Mouse (Mus musculus): ENCODE measurements around the gene 4930407I10Rik. TPM values are rescaled to one million over a fixed set of nuclear protein-coding genes. Genes with fewer than 3 reads are reported as not detected.

Gene 4930407I10Rik
- polyA plus RNA-seq, 1 experiment, result not detected

- Histone ChIP-seq H3K9ac (ENCODE audit: low read depth, poor library complexity, severe bottlenecking) (0 out of 2 replicates have a peak within 1 kb of the TSS, but pooled peaks have one; percentile 1), H3K4me1 (ENCODE audit: control insufficient read depth, insufficient read depth, low read length) (no peaks in the 10 kb centered on the region), H3K9me3 (replicated peaks; ENCODE audit: control insufficient read depth, insufficient read depth, low read length, poor library complexity, severe bottlenecking) (no peaks in the 10 kb centered on the region; the same call in 1 of the 2 replicates), H3K4me3 (ENCODE audit: low read depth, low read length) (peak within 1 kb of the TSS; percentile 16; the same call in 1 of the 2 replicates), H3K27ac (ENCODE audit: insufficient read depth, low read length) (no peak within 1 kb of the TSS), H3K36me3 (ENCODE audit: control insufficient read depth, insufficient read depth, low read length, poor library complexity, severe bottlenecking) (no peaks in the 10 kb centered on the region), H3K27me3 (ENCODE audit: control insufficient read depth, insufficient read depth, low read length, poor library complexity, severe bottlenecking) (peaks cover 4% of the 10 kb centered on the region; the same call in 1 of the 2 replicates)
- TF ChIP-seq EP300 (IDR thresholded peaks at IDR 0.05; ENCODE audit: insufficient read depth, low read depth, low read length) (0 out of 2 replicates have a peak, but pooled peaks have one; percentile 23), POLR2A (IDR thresholded peaks at IDR 0.05; ENCODE audit: insufficient read depth, low read length) (no peak)
Measured at GRCm38 (mm10) chr15:82069898-82070297, 10.9 kb downstream of the 4930407I10Rik start, which contains the start of gene Mei1. TSS of gene Mei1 (plus strand) at chr15:82069996.

GRCm38 (mm10) chr15:82071816-82072469, 13.0 kb downstream of the 4930407I10Rik start:
- H3K27me3 ChIP-seq (ENCODE audit: control insufficient read depth, insufficient read depth, low read length, poor library complexity, severe bottlenecking), result peaks cover 4% of the 10 kb centered on the region; the same call in 1 of the 2 replicates
- H3K27ac ChIP-seq (ENCODE audit: insufficient read depth, low read length), result no peak overlapping the region
- no peaks in the 10 kb centered on the region; the same call in 1 of the 2 replicates for H3K9me3 ChIP-seq (replicated peaks; ENCODE audit: control insufficient read depth, insufficient read depth, low read length, poor library complexity, severe bottlenecking)
- TF ChIP-seq POLR2A (IDR thresholded peaks at IDR 0.05; ENCODE audit: insufficient read depth, low read length) (no peak), EP300 (IDR thresholded peaks at IDR 0.05; ENCODE audit: insufficient read depth, low read depth, low read length) (no peak), CTCF (IDR thresholded peaks at IDR 0.05; ENCODE audit: low read depth, low read length) (no peak)
- no peak overlapping the region for H3K4me3 ChIP-seq (ENCODE audit: low read depth, low read length)
- no peak overlapping the region for H3K9ac ChIP-seq (ENCODE audit: low read depth, poor library complexity, severe bottlenecking)
- H3K36me3 ChIP-seq (ENCODE audit: control insufficient read depth, insufficient read depth, low read length, poor library complexity, severe bottlenecking), result no peaks in the 10 kb centered on the region
- no peaks in the 10 kb centered on the region for H3K4me1 ChIP-seq (ENCODE audit: control insufficient read depth, insufficient read depth, low read length)

GRCm38 (mm10) chr15:82073490-82073889, 14.5 kb downstream of the 4930407I10Rik start:
- Histone ChIP-seq H3K4me3 (ENCODE audit: low read depth, low read length) (no peak overlapping the region), H3K27me3 (ENCODE audit: control insufficient read depth, insufficient read depth, low read length, poor library complexity, severe bottlenecking) (peaks cover 4% of the 10 kb centered on the region; the same call in 1 of the 2 replicates), H3K36me3 (ENCODE audit: control insufficient read depth, insufficient read depth, low read length, poor library complexity, severe bottlenecking) (no peaks in the 10 kb centered on the region), H3K9ac (ENCODE audit: low read depth, poor library complexity, severe bottlenecking) (no peak overlapping the region), H3K27ac (ENCODE audit: insufficient read depth, low read length) (no peak overlapping the region), H3K4me1 (ENCODE audit: control insufficient read depth, insufficient read depth, low read length) (no peaks in the 10 kb centered on the region), H3K9me3 (replicated peaks; ENCODE audit: control insufficient read depth, insufficient read depth, low read length, poor library complexity, severe bottlenecking) (no peaks in the 10 kb centered on the region; the same call in 1 of the 2 replicates)
- TF ChIP-seq POLR2A (IDR thresholded peaks at IDR 0.05; ENCODE audit: insufficient read depth, low read length) (no peak), EP300 (IDR thresholded peaks at IDR 0.05; ENCODE audit: insufficient read depth, low read depth, low read length) (no peak), CTCF (IDR thresholded peaks at IDR 0.05; ENCODE audit: low read depth, low read length) (no peak)

- H3K4me1 ChIP-seq (ENCODE audit: control insufficient read depth, insufficient read depth, low read length), result no peaks in the 10 kb centered on the region
Measured at GRCm38 (mm10) chr15:82079883-82080282, 20.9 kb downstream of the 4930407I10Rik start.

GRCm38 (mm10) chr15:82081161-82081560, 22.2 kb downstream of the 4930407I10Rik start:
- no peaks in the 10 kb centered on the region for H3K27me3 ChIP-seq (ENCODE audit: control insufficient read depth, insufficient read depth, low read length, poor library complexity, severe bottlenecking)
- no peak overlapping the region for H3K4me3 ChIP-seq (ENCODE audit: low read depth, low read length)
- H3K36me3 ChIP-seq (ENCODE audit: control insufficient read depth, insufficient read depth, low read length, poor library complexity, severe bottlenecking), result no peaks in the 10 kb centered on the region
- no peaks in the 10 kb centered on the region for H3K4me1 ChIP-seq (ENCODE audit: control insufficient read depth, insufficient read depth, low read length)
- H3K9ac ChIP-seq (ENCODE audit: low read depth, poor library complexity, severe bottlenecking), result no peak overlapping the region
- TF ChIP-seq CTCF (IDR thresholded peaks at IDR 0.05; ENCODE audit: low read depth, low read length), result peak; percentile 48
- no peak for TF ChIP-seq POLR2A (IDR thresholded peaks at IDR 0.05; ENCODE audit: insufficient read depth, low read length)
- no peak for TF ChIP-seq EP300 (IDR thresholded peaks at IDR 0.05; ENCODE audit: insufficient read depth, low read depth, low read length)
- H3K9me3 ChIP-seq (replicated peaks; ENCODE audit: control insufficient read depth, insufficient read depth, low read length, poor library complexity, severe bottlenecking), result no peaks in the 10 kb centered on the region
- no peak overlapping the region for H3K27ac ChIP-seq (ENCODE audit: insufficient read depth, low read length)

More at GRCm38 (mm10) chr15:82079883-82080282, 20.9 kb downstream of the 4930407I10Rik start:
- Histone ChIP-seq H3K9ac (ENCODE audit: low read depth, poor library complexity, severe bottlenecking) (no peak overlapping the region), H3K4me3 (ENCODE audit: low read depth, low read length) (no peak overlapping the region), H3K9me3 (replicated peaks; ENCODE audit: control insufficient read depth, insufficient read depth, low read length, poor library complexity, severe bottlenecking) (no peaks in the 10 kb centered on the region), H3K27me3 (ENCODE audit: control insufficient read depth, insufficient read depth, low read length, poor library complexity, severe bottlenecking) (no peaks in the 10 kb centered on the region), H3K36me3 (ENCODE audit: control insufficient read depth, insufficient read depth, low read length, poor library complexity, severe bottlenecking) (no peaks in the 10 kb centered on the region), H3K27ac (ENCODE audit: insufficient read depth, low read length) (no peak overlapping the region)
- TF ChIP-seq EP300 (IDR thresholded peaks at IDR 0.05; ENCODE audit: insufficient read depth, low read depth, low read length) (no peak), POLR2A (IDR thresholded peaks at IDR 0.05; ENCODE audit: insufficient read depth, low read length) (no peak), CTCF (IDR thresholded peaks at IDR 0.05; ENCODE audit: low read depth, low read length) (no peak)

GRCm38 (mm10) chr15:82085606-82086005, 26.7 kb downstream of the 4930407I10Rik start:
- H3K36me3 ChIP-seq (ENCODE audit: control insufficient read depth, insufficient read depth, low read length, poor library complexity, severe bottlenecking), result no peaks in the 10 kb centered on the region
- H3K27ac ChIP-seq (ENCODE audit: insufficient read depth, low read length), result no peak overlapping the region
- no peak for TF ChIP-seq POLR2A (IDR thresholded peaks at IDR 0.05; ENCODE audit: insufficient read depth, low read length)
- TF ChIP-seq CTCF (IDR thresholded peaks at IDR 0.05; ENCODE audit: low read depth, low read length), result no peak

More at GRCm38 (mm10) chr15:82085606-82086005, 26.7 kb downstream of the 4930407I10Rik start:
- no peaks in the 10 kb centered on the region for H3K4me1 ChIP-seq (ENCODE audit: control insufficient read depth, insufficient read depth, low read length)
- H3K9ac ChIP-seq (ENCODE audit: low read depth, poor library complexity, severe bottlenecking), result no peak overlapping the region
- H3K27me3 ChIP-seq (ENCODE audit: control insufficient read depth, insufficient read depth, low read length, poor library complexity, severe bottlenecking), result no peaks in the 10 kb centered on the region
- no peaks in the 10 kb centered on the region for H3K9me3 ChIP-seq (replicated peaks; ENCODE audit: control insufficient read depth, insufficient read depth, low read length, poor library complexity, severe bottlenecking)
- H3K4me3 ChIP-seq (ENCODE audit: low read depth, low read length), result no peak overlapping the region
